Mouse (Mus musculus) megakaryocyte, embryonic 14.5 days (primary cell): ENCODE results near the gene Hmgn3.

Experiments
- FLI1 ChIP-seq: IDR thresholded peaks from 2 replicates; pipeline ENCODE4 v1.6.1; 2012; ENCODE audit warnings: low read length, inconsistent platforms, mixed read lengths
- GATA1 ChIP-seq: IDR thresholded peaks from 3 replicates; pipeline ENCODE4 v1.6.1; 2012; ENCODE audit warnings: mixed read lengths, low read length, inconsistent platforms, borderline replicate concordance

GRCm38 (mm10) chr9:83195007-83195406 is 48.5 kb upstream of the Hmgn3 start:
- TF ChIP-seq FLI1 (no peak), GATA1 (no peak)
